Mouse (Mus musculus): ENCODE measurements around the gene 1700008O03Rik. TPM values are rescaled to one million over a fixed set of nuclear protein-coding genes. Genes with fewer than 3 reads are reported as not detected.

Gene 1700008O03Rik
- polyA plus RNA-seq, 1 experiment = 0.43 TPM

DNA sequence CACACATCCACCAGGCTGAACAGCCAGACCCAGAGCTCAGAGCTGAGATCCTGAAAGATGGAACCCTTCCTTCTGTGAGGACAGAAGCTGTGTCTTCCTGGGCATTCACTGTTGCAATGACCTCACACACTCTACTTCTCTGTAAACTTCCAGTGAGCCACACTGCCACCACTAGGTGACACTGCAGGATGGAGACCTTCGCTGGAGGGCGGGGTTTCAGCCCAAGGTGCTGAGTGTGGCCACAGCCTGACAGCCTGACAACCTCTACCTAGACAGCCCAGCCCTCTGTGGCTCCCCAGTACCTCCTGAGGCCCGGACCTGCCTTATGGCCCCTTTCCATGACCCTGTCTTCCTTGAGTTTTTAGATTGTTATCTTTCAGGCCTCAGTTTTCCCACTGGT, 12.9 kb upstream of the 1700008O03Rik start:
- Histone ChIP-seq H3K27me3 (ENCODE audit: control insufficient read depth, insufficient read depth, low read length) (no peaks in the 10 kb centered on the region), H3K27ac (ENCODE audit: insufficient read depth, low read depth, low read length) (no peak overlapping the region), H3K4me3 (ENCODE audit: low read depth, low read length) (no peak overlapping the region), H3K4me1 (ENCODE audit: control insufficient read depth, insufficient read depth, insufficient read length, low read length) (no peaks in the 10 kb centered on the region), H3K36me3 (ENCODE audit: control insufficient read depth, insufficient read depth, low read length) (no peaks in the 10 kb centered on the region)
- TF ChIP-seq CTCF (IDR thresholded peaks at IDR 0.05; ENCODE audit: extremely low read depth, insufficient read length, insufficient replicate concordance, low read depth, low read length) = peak; percentile 64; the same call in 1 of the 2 replicates
- no peak for TF ChIP-seq POLR2A (IDR thresholded peaks at IDR 0.05; ENCODE audit: low read depth, low read length)
- 9% methylated on average over 3 of the region's 3 CpGs for WGBS

DNA sequence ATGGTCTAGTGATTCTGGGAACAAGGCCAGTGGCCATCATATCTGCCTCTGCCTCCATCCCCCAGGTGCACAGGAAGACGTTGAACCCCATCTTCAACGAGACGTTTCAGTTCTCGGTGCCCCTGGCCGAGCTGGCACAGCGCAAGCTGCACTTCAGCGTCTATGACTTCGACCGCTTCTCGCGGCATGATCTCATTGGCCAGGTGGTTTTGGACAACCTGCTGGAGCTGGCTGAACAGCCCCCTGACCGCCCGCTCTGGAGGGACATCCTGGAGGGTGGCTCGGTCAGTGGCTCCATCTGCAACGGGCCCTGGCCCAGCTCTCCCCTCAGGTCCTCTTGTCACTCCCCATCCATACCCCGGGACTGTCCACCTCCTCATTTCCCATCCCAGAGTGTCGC, 7.7 kb upstream of the 1700008O03Rik start:
- H3K36me3 ChIP-seq (ENCODE audit: control insufficient read depth, insufficient read depth, low read length) = no peaks in the 10 kb centered on the region
- no peak for TF ChIP-seq CTCF (IDR thresholded peaks at IDR 0.05; ENCODE audit: extremely low read depth, insufficient read length, insufficient replicate concordance, low read depth, low read length)
- TF ChIP-seq POLR2A (IDR thresholded peaks at IDR 0.05; ENCODE audit: low read depth, low read length) = no peak
- H3K27me3 ChIP-seq (ENCODE audit: control insufficient read depth, insufficient read depth, low read length) = no peaks in the 10 kb centered on the region
- no peak overlapping the region for H3K27ac ChIP-seq (ENCODE audit: insufficient read depth, low read depth, low read length)
- 85% methylated on average over 17 of the region's 17 CpGs for WGBS
- H3K4me1 ChIP-seq (ENCODE audit: control insufficient read depth, insufficient read depth, insufficient read length, low read length) = no peaks in the 10 kb centered on the region
- H3K4me3 ChIP-seq (ENCODE audit: low read depth, low read length) = no peak overlapping the region

DNA sequence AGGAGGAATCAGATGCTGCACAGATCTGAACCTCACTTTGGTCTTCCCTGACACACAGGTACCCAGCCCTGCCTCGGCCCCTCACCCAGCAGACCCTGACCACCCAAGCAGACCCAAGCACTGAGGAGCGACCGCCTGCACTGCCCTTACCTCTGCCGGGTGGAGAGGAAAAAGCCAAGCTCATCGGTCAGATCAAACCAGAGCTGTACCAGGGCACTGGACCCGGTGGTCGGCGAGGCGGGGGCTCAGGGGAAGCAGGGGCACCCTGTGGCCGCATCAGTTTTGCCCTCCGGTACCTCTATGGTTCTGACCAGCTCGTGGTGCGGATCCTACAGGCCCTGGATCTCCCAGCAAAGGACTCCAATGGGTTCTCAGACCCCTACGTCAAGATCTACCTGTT, 6.7 kb upstream of the 1700008O03Rik start:
- H3K36me3 ChIP-seq (ENCODE audit: control insufficient read depth, insufficient read depth, low read length) = no peaks in the 10 kb centered on the region
- no peaks in the 10 kb centered on the region for H3K27me3 ChIP-seq (ENCODE audit: control insufficient read depth, insufficient read depth, low read length)
- no peak for TF ChIP-seq POLR2A (IDR thresholded peaks at IDR 0.05; ENCODE audit: low read depth, low read length)
- TF ChIP-seq CTCF (IDR thresholded peaks at IDR 0.05; ENCODE audit: extremely low read depth, insufficient read length, insufficient replicate concordance, low read depth, low read length) = no peak
- no peak overlapping the region for H3K4me3 ChIP-seq (ENCODE audit: low read depth, low read length)
- H3K4me1 ChIP-seq (ENCODE audit: control insufficient read depth, insufficient read depth, insufficient read length, low read length) = no peaks in the 10 kb centered on the region
- 83% methylated on average over 14 of the region's 14 CpGs for WGBS
- H3K27ac ChIP-seq (ENCODE audit: insufficient read depth, low read depth, low read length) = no peak overlapping the region

DNA sequence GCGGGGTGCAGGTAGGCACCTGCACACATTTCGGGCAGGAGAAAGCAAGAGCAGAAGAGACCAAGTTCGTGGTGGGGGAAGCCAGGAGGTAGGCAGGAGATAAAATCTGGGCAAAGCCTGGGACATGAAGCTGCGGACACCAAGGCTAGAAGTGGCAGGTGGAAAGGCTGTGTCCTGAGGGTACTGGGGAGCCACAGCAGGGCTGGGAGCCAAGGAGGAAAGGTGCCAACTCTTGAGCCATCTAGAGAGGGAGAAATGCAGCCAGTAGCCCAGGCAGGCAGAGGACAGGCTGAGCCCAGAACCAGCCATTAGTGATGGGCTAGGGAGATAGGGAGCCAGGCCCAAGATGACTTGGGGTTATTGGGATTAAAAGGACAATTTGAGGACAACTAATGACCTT, 6.2 kb upstream of the 1700008O03Rik start:
- 88% methylated on average over 4 of the region's 4 CpGs for WGBS
- no peaks in the 10 kb centered on the region for H3K4me1 ChIP-seq (ENCODE audit: control insufficient read depth, insufficient read depth, insufficient read length, low read length)
- no peak overlapping the region for H3K27ac ChIP-seq (ENCODE audit: insufficient read depth, low read depth, low read length)
- H3K4me3 ChIP-seq (ENCODE audit: low read depth, low read length) = no peak overlapping the region
- no peaks in the 10 kb centered on the region for H3K36me3 ChIP-seq (ENCODE audit: control insufficient read depth, insufficient read depth, low read length)
- no peaks in the 10 kb centered on the region for H3K27me3 ChIP-seq (ENCODE audit: control insufficient read depth, insufficient read depth, low read length)
- TF ChIP-seq CTCF (IDR thresholded peaks at IDR 0.05; ENCODE audit: extremely low read depth, insufficient read length, insufficient replicate concordance, low read depth, low read length) (no peak), POLR2A (IDR thresholded peaks at IDR 0.05; ENCODE audit: low read depth, low read length) (no peak)

- Histone ChIP-seq H3K27ac (ENCODE audit: insufficient read depth, low read depth, low read length) (no peak overlapping the region), H3K4me3 (ENCODE audit: low read depth, low read length) (peak overlapping the region; percentile 52), H3K36me3 (ENCODE audit: control insufficient read depth, insufficient read depth, low read length) (no peaks in the 10 kb centered on the region), H3K27me3 (ENCODE audit: control insufficient read depth, insufficient read depth, low read length) (peaks cover 6% of the 10 kb centered on the region), H3K4me1 (ENCODE audit: control insufficient read depth, insufficient read depth, insufficient read length, low read length) (peaks cover 6% of the 10 kb centered on the region)
- under 1% methylated on average over 17 of the region's 17 CpGs for WGBS
- TF ChIP-seq CTCF (IDR thresholded peaks at IDR 0.05; ENCODE audit: extremely low read depth, insufficient read length, insufficient replicate concordance, low read depth, low read length) = no peak
- no peak for TF ChIP-seq POLR2A (IDR thresholded peaks at IDR 0.05; ENCODE audit: low read depth, low read length)
Measured at GRCm38 (mm10) chr7:44384716-44385059, 932 bp downstream of the 1700008O03Rik start.

DNA sequence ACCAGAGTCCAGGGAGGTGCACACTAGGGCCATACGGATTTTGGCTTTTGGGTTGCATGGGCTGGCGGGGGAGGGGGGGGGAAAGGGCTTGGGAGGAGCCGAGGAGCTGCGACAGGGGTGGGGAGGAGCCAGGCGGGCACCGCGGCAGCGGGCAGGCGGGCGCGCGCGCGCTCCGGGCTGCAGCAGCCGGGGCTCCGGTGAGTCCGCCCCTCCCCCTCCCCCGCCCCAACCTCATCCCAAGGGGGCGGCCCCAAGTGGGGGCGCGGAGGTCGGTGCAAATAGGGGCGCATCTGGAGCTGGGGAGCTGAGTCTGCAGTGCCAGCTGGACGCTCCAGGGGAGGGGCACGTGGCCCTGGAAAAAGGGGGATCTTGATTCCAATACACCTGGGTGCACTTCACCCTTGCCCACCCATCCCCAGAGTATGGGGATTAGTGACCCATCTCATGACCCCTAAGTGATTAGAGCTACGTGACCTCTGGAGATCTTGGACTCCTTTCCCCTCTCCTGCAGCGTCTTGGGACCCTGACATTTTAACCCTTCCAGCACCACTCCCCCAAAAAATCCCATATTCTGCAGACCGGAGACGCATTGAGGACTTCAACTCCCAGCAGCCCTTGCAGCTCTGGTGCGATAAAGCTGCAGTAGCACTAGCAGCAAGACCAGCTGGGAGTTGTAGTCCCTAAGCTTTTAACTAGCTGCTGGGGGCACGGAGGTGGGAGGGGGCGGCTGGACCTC, 1.5 kb downstream of the 1700008O03Rik start, which contains the start of gene Syt3:
Syt3 (plus strand) TSS at position 123 of the 736 bp plus-strand sequence.
- H3K27me3 ChIP-seq (ENCODE audit: control insufficient read depth, insufficient read depth, low read length) = peaks cover 6% of the 10 kb centered on the region
- peaks cover 6% of the 10 kb centered on the region for H3K4me1 ChIP-seq (ENCODE audit: control insufficient read depth, insufficient read depth, insufficient read length, low read length)
- H3K36me3 ChIP-seq (ENCODE audit: control insufficient read depth, insufficient read depth, low read length) = no peaks in the 10 kb centered on the region
- H3K4me3 ChIP-seq (ENCODE audit: low read depth, low read length) = peak within 1 kb of the TSS; percentile 52
- H3K27ac ChIP-seq (ENCODE audit: insufficient read depth, low read depth, low read length) = no peak within 1 kb of the TSS
- TF ChIP-seq POLR2A (IDR thresholded peaks at IDR 0.05; ENCODE audit: low read depth, low read length) (no peak), CTCF (IDR thresholded peaks at IDR 0.05; ENCODE audit: extremely low read depth, insufficient read length, insufficient replicate concordance, low read depth, low read length) (no peak)
- under 1% methylated on average over 23 of the region's 33 CpGs for whole genome bisulfite sequencing

DNA sequence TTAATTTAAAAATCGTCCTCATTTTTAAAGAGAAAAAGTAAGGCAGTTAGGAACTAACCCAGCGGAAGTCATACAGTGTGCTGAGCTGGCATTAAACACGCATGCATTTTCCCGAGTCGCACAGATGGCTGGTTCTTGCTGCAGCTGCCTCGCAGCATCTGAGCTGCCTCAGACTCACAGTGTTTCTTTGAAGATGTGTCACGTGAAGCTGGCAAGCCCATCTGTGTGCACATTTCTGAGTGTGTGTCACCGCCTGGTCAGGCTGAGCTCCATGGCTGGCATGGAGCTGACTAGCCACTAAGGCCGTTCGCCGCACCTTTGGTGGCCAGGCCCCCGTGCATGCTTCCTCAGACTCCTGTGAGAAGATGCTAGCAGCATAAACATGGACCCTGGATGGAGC, 3.1 kb downstream of the 1700008O03Rik start:
- WGBS = 71% methylated on average over 12 of the region's 12 CpGs
- peaks cover 6% of the 10 kb centered on the region for H3K4me1 ChIP-seq (ENCODE audit: control insufficient read depth, insufficient read depth, insufficient read length, low read length)
- no peak overlapping the region for H3K27ac ChIP-seq (ENCODE audit: insufficient read depth, low read depth, low read length)

More for the DNA sequence above, 3.1 kb downstream of the 1700008O03Rik start:
- H3K27me3 ChIP-seq (ENCODE audit: control insufficient read depth, insufficient read depth, low read length) = peaks cover 6% of the 10 kb centered on the region
- TF ChIP-seq CTCF (IDR thresholded peaks at IDR 0.05; ENCODE audit: extremely low read depth, insufficient read length, insufficient replicate concordance, low read depth, low read length) = no peak
- no peak for TF ChIP-seq POLR2A (IDR thresholded peaks at IDR 0.05; ENCODE audit: low read depth, low read length)
- no peak overlapping the region for H3K4me3 ChIP-seq (ENCODE audit: low read depth, low read length)
- no peaks in the 10 kb centered on the region for H3K36me3 ChIP-seq (ENCODE audit: control insufficient read depth, insufficient read depth, low read length)
